Mouse (Mus musculus): ENCODE data around the gene Rnf223.

Gene Rnf223

DNA sequence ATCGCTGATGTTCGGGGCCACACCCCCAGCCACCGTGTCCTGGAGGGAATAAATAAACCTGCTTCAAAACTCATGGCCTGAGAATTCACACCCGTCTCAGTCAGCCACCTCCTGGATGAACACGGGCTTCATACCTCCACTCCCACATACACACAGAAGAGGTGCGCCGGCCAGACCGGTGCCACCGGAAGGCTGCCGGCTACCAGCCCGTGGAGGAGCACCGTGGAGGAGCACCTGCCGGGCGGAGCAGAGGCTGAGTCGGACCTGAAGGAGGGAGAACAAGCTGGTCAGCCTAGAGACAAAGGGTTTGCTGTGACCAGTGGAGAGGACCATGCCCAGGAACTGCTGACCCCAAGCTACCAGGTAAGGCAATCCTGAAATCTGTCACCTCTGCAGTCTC lies at the start of gene Rnf223:
TSS of gene Rnf223 (plus strand) at position 78 of the 400 bp plus-strand sequence.
- no peak for DNase-seq (ENCODE audit: low read depth, low spot score)

DNA sequence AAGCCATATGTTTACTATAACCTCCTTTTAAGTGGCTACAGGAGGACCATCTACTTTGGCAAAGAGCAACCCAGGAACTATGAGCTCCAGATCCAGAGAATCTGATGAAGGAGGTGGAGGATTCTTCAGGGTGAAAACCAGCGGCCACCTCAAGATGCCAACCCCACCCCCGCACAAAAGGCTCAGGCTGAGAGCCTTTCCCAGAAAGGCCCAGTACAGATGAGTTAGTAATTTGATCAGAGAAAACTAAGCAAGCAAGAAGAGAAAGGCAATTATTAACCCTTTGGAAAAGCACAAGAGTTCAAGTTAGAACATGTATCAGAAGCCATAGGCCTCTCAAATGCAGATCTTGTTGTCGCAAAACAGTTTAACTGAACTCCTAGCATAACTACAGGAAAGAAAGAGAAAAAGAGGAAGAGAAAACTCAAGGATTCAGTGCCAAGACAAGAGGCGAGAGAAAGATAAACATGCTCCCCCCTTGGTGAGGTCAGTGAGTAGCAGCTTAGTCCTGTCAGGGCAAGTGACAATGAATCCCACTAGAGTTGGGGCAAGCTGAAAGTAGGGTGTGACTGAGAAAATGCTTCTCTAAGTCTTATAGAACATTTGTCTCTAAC lies 47.6 kb upstream of the Rnf223 start:
- no peak for DNase-seq (ENCODE audit: low read depth, low spot score)

DNA sequence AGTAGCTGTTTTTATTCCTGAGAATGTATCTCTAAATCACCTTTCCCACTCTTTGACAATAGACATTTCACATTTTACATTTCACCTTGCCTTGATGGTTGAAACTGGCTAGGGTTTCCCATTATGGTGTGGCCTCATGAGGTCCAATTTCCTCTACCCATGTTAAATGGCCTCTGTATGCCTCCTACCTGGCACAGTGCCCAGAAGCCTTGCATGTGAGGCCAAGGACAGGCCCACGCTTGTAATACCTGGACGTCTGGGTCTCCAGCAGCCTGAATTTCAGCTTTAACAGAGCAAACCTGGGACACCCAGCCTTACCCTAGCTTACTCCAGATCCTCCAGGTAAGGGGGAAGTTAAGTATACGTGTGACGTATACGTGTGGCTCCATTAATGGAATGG lies 47.0 kb upstream of the Rnf223 start:
- DNase-seq (ENCODE audit: low read depth, low spot score), result no peak

DNA sequence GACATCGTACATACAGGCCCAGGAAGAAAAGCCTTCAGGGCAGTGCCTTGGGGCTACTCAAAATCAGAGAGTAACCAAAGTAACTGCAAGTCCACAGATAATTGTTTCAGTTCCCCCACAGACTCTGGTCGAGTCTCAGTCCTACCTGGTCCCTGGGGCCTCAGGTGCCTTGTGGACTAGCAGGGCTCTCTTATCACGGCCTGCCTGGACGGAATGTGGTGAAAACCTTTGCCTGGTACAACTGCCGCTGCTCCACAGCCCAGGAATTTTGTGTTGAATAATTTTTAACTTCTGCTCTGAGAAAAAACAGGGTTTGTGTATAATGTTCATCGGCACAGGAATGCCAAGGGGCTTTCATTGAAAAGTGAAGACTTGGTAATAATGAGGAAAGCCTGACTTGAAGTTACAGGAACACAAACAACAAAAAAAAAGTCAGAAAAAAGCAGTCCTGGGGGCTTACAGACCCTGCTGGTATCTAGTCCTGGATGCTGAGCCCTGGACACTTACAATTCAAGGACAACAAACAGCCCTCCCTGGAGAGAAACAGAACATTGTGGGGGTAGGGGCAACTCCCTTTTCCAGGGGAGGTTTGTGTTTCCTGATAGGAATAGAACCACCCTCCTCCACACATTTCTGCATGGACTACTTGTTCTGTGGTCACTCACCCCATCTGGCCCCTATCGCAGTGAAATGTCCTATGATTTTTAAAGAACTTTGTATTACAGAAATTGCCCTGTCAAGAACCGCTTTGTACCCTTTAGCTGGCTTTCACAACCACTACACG lies 46.0 kb upstream of the Rnf223 start:
- no peak for DNase-seq (ENCODE audit: low read depth, low spot score)

DNA sequence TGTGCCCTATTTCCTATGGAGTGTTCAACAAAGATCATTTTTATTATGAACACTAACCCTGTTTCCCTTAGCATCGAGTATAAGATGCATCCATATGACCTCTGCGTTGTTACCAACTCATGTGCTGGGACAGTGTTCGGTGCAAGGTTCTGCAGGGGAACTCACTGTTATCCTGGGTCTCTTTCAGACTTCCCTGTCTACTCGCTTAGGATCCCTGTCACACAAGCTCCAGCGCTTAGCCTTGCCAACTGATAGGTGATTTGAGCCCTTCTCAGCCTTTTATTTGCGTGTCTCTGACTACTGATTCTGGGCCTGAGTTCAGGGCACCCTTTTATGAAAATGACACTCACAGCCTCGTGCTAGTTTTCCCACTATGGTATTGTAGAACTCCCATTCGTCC lies 45.1 kb upstream of the Rnf223 start:
- DNase-seq (ENCODE audit: low read depth, low spot score), result no peak

DNA sequence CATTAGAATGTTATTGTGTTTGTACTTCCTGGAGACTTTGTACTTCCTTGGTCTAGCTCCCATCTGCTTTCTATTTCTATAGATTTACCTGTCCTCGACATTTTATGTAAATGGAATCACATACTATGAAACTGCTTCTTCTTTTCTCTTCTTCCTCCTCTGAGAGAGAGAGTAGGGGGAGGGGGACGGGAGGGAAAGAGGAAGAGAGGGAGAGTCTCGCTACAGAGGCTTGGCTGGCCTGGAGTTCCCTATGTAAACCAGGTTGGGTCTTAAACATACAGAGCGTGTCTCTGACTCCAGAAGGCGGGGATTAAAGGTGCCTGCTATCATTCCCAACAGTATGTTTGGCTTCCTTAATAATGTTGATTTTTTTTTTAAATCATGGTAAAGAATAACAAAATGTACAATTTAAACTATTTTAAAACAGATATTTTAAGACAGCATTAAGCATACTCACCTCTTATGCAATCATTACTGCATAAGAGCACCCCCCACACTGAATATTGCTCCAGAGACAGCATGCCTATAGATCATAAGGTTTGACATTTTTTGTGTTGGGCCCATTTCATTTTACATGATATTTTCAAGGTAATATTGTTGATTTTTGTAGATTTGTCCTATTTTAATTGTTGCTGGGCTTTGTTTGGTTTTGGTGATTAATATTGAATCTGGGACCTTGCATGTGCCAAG lies 42.8 kb upstream of the Rnf223 start:
- no peak for DNase-seq (ENCODE audit: low read depth, low spot score)

DNA sequence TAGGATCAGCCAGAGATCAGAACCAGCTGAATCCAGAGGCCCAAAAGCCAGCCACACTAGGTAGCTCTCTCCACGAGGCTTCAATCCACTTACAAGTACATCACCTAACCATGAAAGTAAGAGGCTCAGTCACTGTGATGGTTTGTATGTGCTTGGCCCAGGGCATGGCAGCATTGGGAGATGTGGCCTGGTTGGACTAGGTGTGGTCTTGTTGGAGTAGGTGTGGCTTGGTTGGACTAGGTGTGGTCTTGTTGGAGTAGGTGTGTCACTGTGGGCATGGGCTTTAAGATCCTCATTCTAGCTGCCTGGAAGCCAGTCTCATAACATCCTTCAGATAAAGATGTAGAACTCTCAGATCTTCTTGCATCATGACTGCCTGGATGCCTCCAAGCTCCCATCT lies 39.1 kb upstream of the Rnf223 start:
- no peak for DNase-seq (ENCODE audit: low read depth, low spot score)

DNA sequence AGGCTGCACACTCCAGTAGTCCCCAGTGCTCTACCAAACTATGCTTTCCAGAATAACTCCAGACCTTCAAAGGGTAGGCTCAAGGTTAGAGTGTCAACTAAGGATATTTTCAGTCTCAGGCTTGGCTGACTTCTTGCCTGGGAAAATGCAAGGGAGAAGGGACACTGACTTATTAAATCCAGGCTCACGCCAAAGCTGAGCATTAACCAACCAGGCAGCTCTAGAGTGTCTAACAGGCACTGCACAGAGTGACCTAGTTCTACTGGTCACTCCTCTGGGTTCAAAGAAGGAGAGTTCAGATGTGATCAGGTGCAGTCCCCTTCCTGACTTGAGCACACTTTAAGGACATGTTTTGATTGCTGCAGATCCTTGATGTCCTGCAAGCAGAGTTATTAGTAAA lies 37.5 kb upstream of the Rnf223 start:
- no peak for DNase-seq (ENCODE audit: low read depth, low spot score)

DNA sequence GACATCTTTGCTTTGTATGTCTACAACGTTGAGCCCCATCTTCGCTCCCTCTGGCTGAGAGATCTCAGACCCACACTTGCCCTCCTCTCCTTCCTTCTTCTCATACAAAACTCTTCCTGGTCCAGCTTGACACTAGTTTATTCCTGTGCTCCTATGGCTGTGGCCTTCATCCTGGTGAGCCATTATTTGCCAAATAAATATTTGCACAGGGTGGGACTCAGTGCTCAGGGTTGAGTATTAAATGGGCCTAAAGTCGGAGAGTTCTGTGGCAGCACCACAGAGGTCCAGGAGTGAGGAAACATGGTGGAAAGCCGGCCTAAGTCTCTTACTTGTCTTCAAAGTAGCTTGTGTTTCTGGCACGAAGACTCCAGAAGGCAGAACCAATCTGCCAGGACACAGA lies 36.6 kb upstream of the Rnf223 start:
- no peak for DNase-seq (ENCODE audit: low read depth, low spot score)

DNA sequence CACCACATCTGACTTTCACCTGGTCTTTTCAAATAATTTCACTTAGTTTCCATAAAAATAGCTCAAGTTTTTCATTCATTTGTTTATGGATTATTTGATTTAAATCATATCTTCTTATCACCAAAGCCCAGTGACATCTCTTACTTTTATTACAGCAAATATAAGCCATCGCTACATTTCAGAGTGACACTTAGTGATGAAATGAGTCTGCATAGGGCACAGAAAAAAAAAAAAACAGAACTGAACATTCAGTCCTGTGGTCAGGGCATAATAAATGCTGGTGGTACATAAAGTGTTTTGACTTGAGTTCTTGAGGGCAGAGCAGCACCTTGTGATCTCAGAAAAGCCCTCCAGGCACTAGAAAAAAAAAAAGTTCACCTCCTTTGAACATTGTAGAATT lies 34.1 kb upstream of the Rnf223 start:
- no peak for DNase-seq (ENCODE audit: low read depth, low spot score)

DNA sequence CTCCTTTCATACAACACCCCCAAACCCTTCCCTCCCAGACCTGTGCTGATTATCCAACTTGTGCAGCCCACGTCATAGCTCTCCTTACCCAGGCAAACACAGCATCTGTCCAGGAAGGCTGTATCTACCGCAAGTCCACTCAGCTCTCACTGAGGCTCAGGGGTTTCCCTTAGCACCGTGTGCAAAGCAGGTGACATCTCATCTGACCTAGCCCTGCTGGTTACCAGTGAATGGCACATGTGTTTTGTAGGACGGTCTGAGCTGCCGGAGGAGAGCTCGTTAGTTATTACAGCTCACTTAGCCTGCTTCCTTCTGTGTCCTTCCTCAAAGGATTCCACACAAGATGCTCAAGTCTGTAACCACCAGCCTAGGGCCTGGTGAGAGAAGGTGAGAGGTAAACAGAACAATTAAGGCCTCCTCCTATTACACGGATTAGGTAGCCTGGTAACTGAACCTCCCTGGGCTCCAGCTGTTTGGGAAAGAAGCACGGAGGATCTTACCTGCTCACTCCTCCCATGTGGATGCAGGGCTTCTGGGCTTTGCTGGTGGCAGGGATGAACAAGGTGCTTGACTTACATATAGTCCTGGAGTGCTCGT lies 32.4 kb upstream of the Rnf223 start:
- DNase-seq (ENCODE audit: low read depth, low spot score), result no peak

DNA sequence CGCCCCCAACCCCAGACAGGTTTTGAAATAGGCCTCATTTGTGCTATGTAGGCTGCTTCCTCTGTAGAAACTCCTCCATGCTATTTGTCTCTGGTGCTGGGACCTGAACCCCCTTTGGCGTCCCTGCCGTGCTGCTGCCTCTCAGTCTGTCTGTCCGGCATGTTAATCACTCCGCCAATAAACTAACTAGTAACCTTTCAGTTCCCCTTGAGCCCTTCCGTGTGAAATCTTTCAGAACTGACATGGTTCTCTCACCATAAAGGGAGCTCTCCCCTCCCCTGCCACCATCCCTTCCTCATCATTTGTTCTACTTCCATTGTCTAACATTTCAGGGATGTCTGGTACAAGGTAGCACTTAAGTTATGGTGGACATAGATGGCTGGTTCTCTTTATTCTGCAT lies 30.9 kb upstream of the Rnf223 start:
- no peak for DNase-seq (ENCODE audit: low read depth, low spot score)

DNA sequence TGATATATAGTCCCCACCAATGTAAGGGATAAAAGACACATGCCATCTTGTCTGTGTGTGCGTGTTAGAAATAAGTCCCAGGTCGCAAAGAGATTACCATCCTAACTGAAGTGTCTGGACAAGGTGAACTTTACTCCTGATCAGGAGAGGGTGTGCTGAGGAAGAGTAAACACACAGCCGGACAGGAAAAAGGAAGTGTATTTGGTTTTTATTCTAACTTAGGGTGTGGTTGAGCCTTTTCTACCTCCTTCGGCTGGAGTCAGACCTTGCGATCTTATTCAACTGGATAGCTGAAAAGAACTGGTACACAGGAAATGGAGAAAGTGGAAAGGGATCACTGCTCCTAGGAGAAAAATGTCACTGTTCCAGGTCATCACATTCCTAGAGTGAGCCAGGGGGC lies 29.8 kb upstream of the Rnf223 start:
- no peak for DNase-seq (ENCODE audit: low read depth, low spot score)

DNA sequence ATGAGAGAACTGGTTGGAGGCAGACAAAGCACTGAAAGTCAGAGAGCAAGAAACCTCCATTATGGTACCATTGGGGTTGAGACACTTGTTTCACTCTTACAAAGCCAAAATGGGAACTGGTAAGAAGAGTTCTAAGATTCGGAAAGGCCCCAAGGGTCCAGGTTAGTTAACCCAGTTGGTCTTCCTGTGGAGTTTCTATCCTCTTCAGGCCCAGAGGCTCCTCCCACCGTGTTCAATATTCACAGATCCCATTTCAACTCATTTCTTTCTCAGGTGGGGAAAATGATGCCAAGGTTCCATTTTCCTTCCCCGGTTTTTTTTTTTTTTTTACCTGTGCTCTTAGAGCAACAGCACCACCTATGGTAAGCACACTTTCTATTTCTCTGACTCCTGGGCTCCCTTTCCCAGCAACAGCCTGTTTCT lies 28.8 kb upstream of the Rnf223 start:
- DNase-seq (ENCODE audit: low read depth, low spot score), result no peak

DNA sequence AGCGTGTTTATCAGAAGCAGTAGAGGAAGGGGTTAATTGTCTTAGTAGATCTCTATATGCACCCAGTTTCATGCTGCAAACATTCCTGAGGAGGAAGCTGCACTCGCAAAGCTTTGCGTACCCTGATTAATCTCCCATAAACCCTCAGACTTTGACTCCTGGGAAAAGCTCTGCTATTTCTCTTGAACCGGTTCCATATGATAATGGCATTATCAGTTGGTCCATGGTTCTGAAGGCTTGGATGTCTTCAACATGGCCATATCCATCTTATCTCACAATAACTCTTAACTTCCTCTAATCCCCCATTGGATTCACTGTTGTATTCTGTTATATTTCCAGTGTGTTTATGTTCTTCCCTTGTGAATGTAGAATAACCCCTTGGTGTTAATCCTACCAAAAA lies 27.0 kb upstream of the Rnf223 start:
- DNase-seq (ENCODE audit: low read depth, low spot score), result no peak

DNA sequence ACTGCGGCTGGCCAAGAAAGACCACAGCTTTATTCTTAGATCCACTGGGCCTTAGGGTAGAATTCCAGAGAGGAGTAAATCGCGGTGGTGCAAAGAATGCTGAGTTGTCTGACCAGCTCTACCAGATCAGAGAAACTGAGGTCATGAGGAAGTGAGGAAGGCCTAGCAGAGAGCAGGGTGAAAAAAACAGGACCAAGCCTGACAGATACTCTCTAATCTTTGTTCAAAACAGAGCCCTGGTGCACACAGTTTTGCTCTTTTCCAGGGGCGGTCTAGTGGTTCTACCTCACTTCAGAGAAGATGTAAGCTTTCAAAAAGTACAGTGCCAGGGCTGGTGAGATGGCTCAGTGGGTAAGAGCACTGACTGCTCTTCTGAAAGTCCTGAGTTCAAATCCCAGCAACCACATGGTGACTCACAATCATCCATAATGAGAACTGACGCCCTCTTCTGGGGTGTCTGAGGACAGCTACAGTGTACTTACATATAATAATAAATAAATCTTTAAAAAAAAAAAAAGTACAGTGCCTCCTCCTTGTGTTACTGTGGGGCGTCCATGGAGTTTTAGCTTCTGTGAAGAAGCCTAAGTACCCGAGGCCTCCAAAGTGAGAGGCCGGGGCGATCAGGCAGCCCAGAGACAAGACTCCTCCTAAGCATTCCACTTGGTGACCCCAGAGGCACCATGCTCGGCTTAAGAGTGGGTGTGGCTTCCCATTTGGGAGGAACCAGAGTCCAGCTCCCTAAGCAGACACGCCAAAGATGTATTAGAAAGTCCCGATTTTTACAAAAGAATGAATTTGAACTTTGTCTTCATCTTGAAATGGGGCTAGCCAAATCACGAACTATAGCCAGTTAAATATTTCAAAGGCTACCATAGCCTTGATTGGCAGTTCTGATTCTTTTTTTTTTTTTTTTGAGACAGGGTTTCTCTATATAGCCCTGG lies 21.4 kb upstream of the Rnf223 start:
- no peak for DNase-seq (ENCODE audit: low read depth, low spot score)

DNA sequence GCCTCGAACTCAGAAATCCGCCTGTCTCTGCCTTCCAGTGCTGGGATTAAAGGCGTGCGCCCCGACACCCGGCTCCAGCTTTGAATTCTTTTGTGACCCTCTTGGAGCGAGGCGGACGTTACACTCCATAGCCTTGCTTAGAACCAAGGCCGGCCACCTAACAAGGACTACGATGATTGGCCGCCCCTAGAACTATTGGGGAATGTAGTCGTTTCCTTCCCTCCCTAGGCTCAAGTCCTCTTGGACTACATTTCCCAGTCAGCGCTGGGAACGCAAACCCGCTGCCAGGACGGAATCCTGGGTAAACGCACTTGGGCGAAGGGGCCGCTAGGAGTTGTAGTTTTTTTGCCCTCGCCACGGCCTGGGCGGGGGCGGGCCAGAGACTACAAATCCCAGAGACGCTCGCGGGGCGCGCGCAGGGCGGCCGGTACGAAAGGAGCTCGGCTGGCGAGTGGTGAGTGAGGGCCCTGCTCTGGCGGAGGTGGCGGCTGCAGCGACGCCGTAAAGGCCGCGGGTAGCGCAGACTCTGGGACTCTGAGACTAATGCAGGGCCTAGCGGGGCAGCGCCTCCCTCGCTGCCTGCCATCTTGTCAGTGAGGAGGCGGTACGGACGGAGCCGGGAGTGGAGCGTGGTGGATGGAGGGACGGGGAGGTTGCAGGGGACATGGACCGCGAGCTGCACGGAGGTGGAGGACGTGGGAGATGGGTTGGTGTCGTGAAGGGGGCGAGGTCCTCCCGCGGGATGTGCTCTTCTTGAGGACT lies 20.6 kb upstream of the Rnf223 start, which contains the start of gene 9430015G10Rik:
TSS of gene 9430015G10Rik (plus strand) at position 413 of the 762 bp plus-strand sequence.
- DNase-seq (ENCODE audit: low read depth, low spot score), result peak; percentile 97

DNA sequence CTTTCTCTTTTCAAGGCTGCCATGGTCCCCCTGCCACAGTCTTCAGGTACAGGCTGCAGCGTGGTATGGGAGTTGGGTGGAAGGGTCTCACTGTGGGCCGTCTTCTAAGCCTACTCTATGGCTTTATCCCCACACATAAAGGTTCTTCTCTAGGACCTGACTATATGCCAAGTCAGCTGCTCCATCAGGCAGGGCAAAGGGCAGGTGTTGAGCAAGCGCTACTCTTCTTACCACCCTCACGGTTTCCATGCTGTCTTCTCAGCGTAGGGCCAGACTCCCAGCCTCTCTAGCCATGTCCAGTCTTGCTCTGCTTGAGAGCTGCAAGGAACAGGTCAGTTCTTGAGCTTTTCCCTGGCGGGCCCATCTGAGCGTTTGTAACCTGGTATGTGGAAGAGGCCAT lies 6.2 kb upstream of the Rnf223 start:
- DNase-seq (ENCODE audit: low read depth, low spot score), result no peak

DNA sequence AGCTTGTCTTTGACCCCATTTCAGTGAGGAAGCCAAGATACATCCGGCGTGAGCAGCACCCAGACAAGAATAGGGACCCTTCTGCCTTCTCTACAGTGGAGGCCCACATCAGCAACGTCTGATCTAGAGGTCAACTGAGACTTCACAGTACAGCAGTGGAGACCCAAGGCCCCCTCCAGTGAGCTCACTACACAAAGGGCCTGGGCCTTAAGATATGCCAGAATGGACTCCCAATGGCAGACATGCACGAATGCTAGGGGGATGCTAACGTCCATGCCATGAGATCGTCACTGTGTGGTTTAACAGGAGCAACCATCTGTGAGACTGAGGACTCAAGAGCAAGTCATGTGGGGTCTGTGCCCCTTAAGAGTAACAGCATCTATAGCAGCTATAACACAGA lies 4.9 kb upstream of the Rnf223 start:
- DNase-seq (ENCODE audit: low read depth, low spot score), result no peak

DNA sequence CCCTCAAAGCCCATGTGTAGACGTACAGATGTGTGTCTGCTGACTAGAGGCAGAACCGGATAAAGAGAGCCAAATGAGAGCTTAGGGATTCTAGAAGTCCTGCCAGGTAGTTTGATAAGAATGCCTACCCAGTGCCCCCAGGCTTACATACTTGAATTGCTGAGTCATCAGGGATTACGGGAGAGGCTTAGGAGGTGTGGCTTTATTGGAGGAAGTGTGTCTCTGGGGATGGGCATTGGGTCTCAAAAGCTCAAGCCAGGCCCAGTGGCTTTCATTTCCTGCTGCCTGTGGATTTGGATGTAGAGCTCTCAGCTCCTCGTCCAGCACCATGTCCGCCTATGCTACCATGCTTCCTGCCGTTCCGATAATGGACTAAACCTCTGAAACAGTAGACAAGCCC lies 3.5 kb upstream of the Rnf223 start:
- DNase-seq (ENCODE audit: low read depth, low spot score), result no peak

DNA sequence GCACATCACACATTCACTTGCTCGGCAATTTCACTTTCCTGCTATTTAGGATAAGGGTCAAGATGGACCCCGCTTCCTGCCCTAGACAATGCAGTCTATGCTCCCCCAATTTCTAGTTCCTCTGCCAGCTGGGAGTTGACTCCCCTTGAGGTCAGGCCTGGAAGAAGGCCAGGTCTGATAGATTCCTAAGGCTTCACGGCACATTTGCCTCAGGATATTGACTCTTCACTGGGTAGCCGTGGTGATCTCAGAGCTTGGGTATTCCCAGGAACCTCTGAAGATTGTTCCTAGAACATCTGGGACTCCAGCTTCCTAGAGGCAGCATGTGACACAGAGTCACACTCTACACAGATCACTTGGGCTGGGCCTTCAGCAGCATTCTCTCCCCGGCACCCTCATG lies 1.6 kb upstream of the Rnf223 start:
- no peak for DNase-seq (ENCODE audit: low read depth, low spot score)
